Mouse (Mus musculus) forebrain, embryonic 14.5 days (tissue): ENCODE measurements around the gene Gm29609. TPM values are rescaled to one million over a fixed set of nuclear protein-coding genes. Genes with fewer than 3 reads are reported as not detected.
A peak's percentile ranks its signal among the peaks of the same experiment; 100 is the strongest.

ENCODE experiments used
- ATAC-seq: fragments of 200-750 bp; cut with Nextera tagmentation; 2 replicates; pipeline ENCODE4 v1.8.0; 2017; ENCODE audit warnings: mild to moderate bottlenecking, moderate library complexity
- DNase-seq: peaks from one replicate; pipeline ENCODE4 v3.0.0-alpha.2; 2015; ENCODE audit warnings: low spot score
- H3K27ac ChIP-seq: fragments of 300-500 bp; sonication (generic); 2 replicates; pipeline ENCODE4 v1.5.1; 2014; ENCODE audit warnings: low read depth, mild to moderate bottlenecking, control low read depth, low read length, moderate library complexity
- H3K27me3 ChIP-seq: fragments of 300-500 bp; sonication (generic); replicated peaks from 2 replicates; pipeline ENCODE4 v1.6.1; 2014; ENCODE audit warnings: low read length, control low read depth, mixed read lengths; ENCODE audit not compliant: control insufficient read depth, insufficient read depth
- H3K36me3 ChIP-seq: fragments of 300-500 bp; sonication (generic); 2 replicates; pipeline ENCODE4 v1.6.1; 2014; ENCODE audit warnings: low read length, control low read depth; ENCODE audit not compliant: control insufficient read depth, insufficient read depth
- H3K4me1 ChIP-seq: fragments of 300-500 bp; sonication (generic); 2 replicates; pipeline ENCODE4 v1.6.1; 2014; ENCODE audit warnings: antibody characterized with exemption, low read length, control low read depth; ENCODE audit not compliant: control insufficient read depth, insufficient read depth
- H3K4me2 ChIP-seq: fragments of 300-500 bp; sonication (generic); 2 replicates; pipeline ENCODE4 v1.6.1; 2014; ENCODE audit warnings: mild to moderate bottlenecking, control low read depth, low read length
- H3K4me3 ChIP-seq: fragments of 300-500 bp; sonication (generic); 2 replicates; pipeline ENCODE4 v1.5.1; 2014; ENCODE audit warnings: low read depth, low read length, control low read depth
- H3K9ac ChIP-seq: fragments of 300-500 bp; sonication (generic); 2 replicates; pipeline ENCODE4 v1.6.1; 2014; ENCODE audit warnings: mild to moderate bottlenecking, low read length, control low read depth, moderate library complexity
- H3K9me3 ChIP-seq: fragments of 300-500 bp; sonication (generic); replicated peaks from 2 replicates; pipeline ENCODE4 v1.6.1; 2016; ENCODE audit warnings: low read length, control low read depth, mixed read lengths; ENCODE audit not compliant: control insufficient read depth
- whole genome bisulfite sequencing: fragments of 180-500 bp; shearing (Covaris S2); extraction: QIAGEN DNeasy Blood & Tissue Kit; methylation state at CpG from one replicate; pipeline ENCODE4 v1.1.7; 2014; 5-methylcytosine and 5-hydroxymethylcytosine counted together
- polyA plus RNA-seq: library from polyadenylated mRNA; unstranded; fragments of >200 nt; fragmentation: Nextera tagmentation; extraction: Ambion mirVana; gene quantifications from 2 replicates; pipeline ENCODE4 v1.2.1, GENCODE M21; 2014

Gm29609 gene
- polyA plus RNA-seq, 1 experiment from 2014 or later = 2.0 TPM

DNA sequence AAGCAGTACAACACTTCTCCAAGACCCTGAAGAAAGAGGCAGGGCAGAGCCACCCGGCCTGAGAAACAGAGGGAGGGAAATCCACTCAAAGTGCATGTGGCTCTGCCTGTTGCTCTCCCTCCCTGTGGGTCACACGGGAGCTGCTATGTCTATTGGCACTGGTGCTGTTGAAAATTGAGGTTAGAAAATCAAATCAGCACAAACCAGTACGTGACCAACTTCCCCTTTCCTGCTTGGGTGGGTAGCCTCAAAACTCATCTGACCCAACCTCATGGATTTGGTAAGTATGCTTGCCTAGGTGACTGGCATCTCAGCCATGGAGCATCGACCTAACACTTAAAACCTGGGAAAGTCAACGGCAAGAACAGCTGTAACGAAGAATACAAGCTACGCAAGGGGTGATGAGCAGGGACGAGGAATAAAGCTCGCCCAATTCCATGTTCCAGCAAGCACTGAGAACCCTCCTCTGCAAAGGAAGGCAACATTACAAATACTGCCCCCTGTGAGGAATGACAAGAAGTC, 73.8 kb downstream of the Gm29609 start, which contains the start of gene Dnajc5g:
Dnajc5g (plus strand) TSS at position 472 of the 522 bp plus-strand sequence.
- ATAC-seq (no peak), DNase-seq (no peak)
- H3K4me2 ChIP-seq = no peak within 1 kb of the TSS
- H3K4me1 ChIP-seq = no peaks in the 10 kb centered on the region
- no peak within 1 kb of the TSS for H3K9ac ChIP-seq
- 86% methylated on average over 9 of the region's 9 CpGs for WGBS
- no peak within 1 kb of the TSS for H3K27ac ChIP-seq
- no peaks in the 10 kb centered on the region for H3K9me3 ChIP-seq
- no peaks in the 10 kb centered on the region for H3K27me3 ChIP-seq
- H3K4me3 ChIP-seq = no peak within 1 kb of the TSS
- H3K36me3 ChIP-seq = no peaks in the 10 kb centered on the region

- Histone ChIP-seq H3K4me3 (peak overlapping the region; percentile 18), H3K4me2 (peak overlapping the region; percentile 35; the same call in 1 of the 2 replicates), H3K9me3 (no peaks in the 10 kb centered on the region), H3K4me1 (peaks cover 14% of the 10 kb centered on the region; the same call in 1 of the 2 replicates), H3K27me3 (peaks cover 62% of the 10 kb centered on the region), H3K9ac (no peak overlapping the region), H3K27ac (no peak overlapping the region), H3K36me3 (no peaks in the 10 kb centered on the region)
- ATAC-seq = no peak
- no peak for DNase-seq
- 16% methylated on average over 11 of the region's 11 CpGs for WGBS
These were observed 83.8 kb downstream of the Gm29609 start for GRCm38 (mm10) chr5:31095711-31096480.

GRCm38 (mm10) chr5:31094799-31095691, 84.7 kb downstream of the Gm29609 start:
- Histone ChIP-seq H3K4me3 (peak overlapping the region; percentile 18), H3K36me3 (no peaks in the 10 kb centered on the region), H3K27ac (no peak overlapping the region), H3K4me1 (peaks cover 14% of the 10 kb centered on the region; the same call in 1 of the 2 replicates), H3K9ac (no peak overlapping the region), H3K4me2 (peak overlapping the region; percentile 35), H3K9me3 (no peaks in the 10 kb centered on the region), H3K27me3 (peaks cover 71% of the 10 kb centered on the region)
- under 1% methylated on average over 59 of the region's 59 CpGs for WGBS
- DNase-seq = no peak
- no peak for ATAC-seq

Other genes with a start within 250 kb of the Gm29609 start
- gene Cgref1, start 234.3 kb downstream of the Gm29609 start, polyA plus RNA-seq = 21.4 and 26.2 TPM in 2 replicates
- 79.3 and 92.0 TPM in 2 replicates for gene Preb, start 219.6 kb downstream of the Gm29609 start, polyA plus RNA-seq
- not detected in 2 replicates for gene Tcf23, start 211.2 kb downstream of the Gm29609 start, polyA plus RNA-seq
- gene Atraid, start 131.6 kb downstream of the Gm29609 start, polyA plus RNA-seq = 167 and 200 TPM in 2 replicates
- gene Slc5a6, start 131.0 kb downstream of the Gm29609 start, polyA plus RNA-seq = 12.1 and 13.7 TPM in 2 replicates
- 16.5 and 19.4 TPM in 2 replicates for gene Cad, start 125.1 kb downstream of the Gm29609 start, polyA plus RNA-seq
- gene Dnajc5g, start 73.6 kb downstream of the Gm29609 start, polyA plus RNA-seq = not detected in 2 replicates
- 2.0 TPM in 2 replicates for gene Slc30a3, start 71.7 kb downstream of the Gm29609 start, polyA plus RNA-seq
- gene Trim54, start 63.2 kb downstream of the Gm29609 start, polyA plus RNA-seq = not detected in 2 replicates
- not detected in 2 replicates for gene Ucn, start 41.1 kb downstream of the Gm29609 start, polyA plus RNA-seq
- gene Mpv17, start 25.7 kb downstream of the Gm29609 start, polyA plus RNA-seq = 36.6 and 37.4 TPM in 2 replicates
- 45.7 and 47.5 TPM in 2 replicates for gene Gtf3c2, start 233 bp upstream of the Gm29609 start, polyA plus RNA-seq
- gene Snx17, start 13.3 kb upstream of the Gm29609 start, polyA plus RNA-seq = 135 and 142 TPM in 2 replicates
- gene Eif2b4, start 13.5 kb upstream of the Gm29609 start, polyA plus RNA-seq = 84.5 and 87.3 TPM in 2 replicates
- 7.2 and 8.7 TPM in 2 replicates for gene Zfp513, start 22.4 kb upstream of the Gm29609 start, polyA plus RNA-seq
- gene Ppm1g, start 40.8 kb upstream of the Gm29609 start, polyA plus RNA-seq = 133 and 143 TPM in 2 replicates
- gene Nrbp1, start 61.0 kb upstream of the Gm29609 start, polyA plus RNA-seq = 160 and 167 TPM in 2 replicates
- 0.47 and 1.2 TPM in 2 replicates for gene Gm9970, start 61.3 kb upstream of the Gm29609 start, polyA plus RNA-seq
- 2.0 and 2.8 TPM in 2 replicates for gene Krtcap3, start 71.8 kb upstream of the Gm29609 start, polyA plus RNA-seq
- 24.0 and 29.7 TPM in 2 replicates for gene Ift172, start 111.2 kb upstream of the Gm29609 start, polyA plus RNA-seq
- 68.0 and 72.6 TPM in 2 replicates for gene Fndc4, start 116.2 kb upstream of the Gm29609 start, polyA plus RNA-seq
- gene Gckr, start 117.5 kb upstream of the Gm29609 start, polyA plus RNA-seq = not detected in 2 replicates